Mouse (Mus musculus) embryonic facial prominence, embryonic 12.5 days (tissue): ENCODE results near the gene Ryr3. TPM values are rescaled to one million over a fixed set of nuclear protein-coding genes. Genes with fewer than 3 reads are reported as not detected.

Source experiments
- ATAC-seq: fragments of 200-750 bp; cut with Nextera tagmentation; 2 replicates; pipeline ENCODE4 v1.8.0; 2017; ENCODE audit not compliant: insufficient number of reproducible peaks, insufficient read depth, low FRiP score, low TSS enrichment
- H3K27ac ChIP-seq: fragments of 300-500 bp; sonication (generic); 2 replicates; pipeline ENCODE4 v1.5.1; 2016; ENCODE audit warnings: mild to moderate bottlenecking
- H3K27me3 ChIP-seq: fragments of 300-500 bp; sonication (generic); 2 replicates; pipeline ENCODE4 v1.6.1; 2016; ENCODE audit warnings: mild to moderate bottlenecking, moderate library complexity
- H3K36me3 ChIP-seq: fragments of 300-500 bp; sonication (generic); 2 replicates; pipeline ENCODE4 v1.6.1; 2016; ENCODE audit warnings: mild to moderate bottlenecking
- H3K4me1 ChIP-seq: fragments of 300-500 bp; sonication (generic); 2 replicates; pipeline ENCODE4 v1.6.1; 2016
- H3K4me2 ChIP-seq: fragments of 300-500 bp; sonication (generic); replicated peaks from 2 replicates; pipeline ENCODE4 v1.6.1; 2016; ENCODE audit warnings: mild to moderate bottlenecking, moderate library complexity
- H3K4me3 ChIP-seq: fragments of 300-500 bp; sonication (generic); 2 replicates; pipeline ENCODE4 v1.5.1; 2016; ENCODE audit warnings: mild to moderate bottlenecking
- H3K9ac ChIP-seq: fragments of 300-500 bp; sonication (generic); 2 replicates; pipeline ENCODE4 v1.6.1; 2016; ENCODE audit warnings: mild to moderate bottlenecking, moderate library complexity
- H3K9me3 ChIP-seq: fragments of 300-500 bp; sonication (generic); 2 replicates; pipeline ENCODE4 v1.6.1; 2016; ENCODE audit warnings: mild to moderate bottlenecking, moderate library complexity
- WGBS: fragments of 180-500 bp; shearing (Covaris S2); methylation state at CpG from one replicate; pipeline ENCODE4 v1.1.7; 2016; 5-methylcytosine and 5-hydroxymethylcytosine counted together
- polyA plus RNA-seq: library from polyadenylated mRNA; unstranded; fragments of >200 nt; fragmentation: Nextera tagmentation; extraction: Ambion mirVana; gene quantifications from 2 replicates; pipeline ENCODE4 v1.2.1, GENCODE M21; 2016

Gene Ryr3
- polyA plus RNA-seq, 1 experiment from 2014 or later, result 1.0 TPM

- H3K4me2 ChIP-seq, result no peak overlapping the region
- ATAC-seq, result no peak
- no peak overlapping the region for H3K9ac ChIP-seq
- H3K27ac ChIP-seq, result no peak overlapping the region
- 72% methylated on average over 5 of the region's 5 CpGs for WGBS
- no peak overlapping the region for H3K4me3 ChIP-seq
- no peaks in the 10 kb centered on the region for H3K36me3 ChIP-seq
- no peaks in the 10 kb centered on the region for H3K27me3 ChIP-seq
- no peaks in the 10 kb centered on the region for H3K9me3 ChIP-seq
- H3K4me1 ChIP-seq, result no peaks in the 10 kb centered on the region
Observed at GRCm38 (mm10) chr2:112764274-112764673, 452.6 kb downstream of the Ryr3 start.

- Histone ChIP-seq H3K27me3 (no peaks in the 10 kb centered on the region), H3K9me3 (no peaks in the 10 kb centered on the region), H3K4me1 (no peaks in the 10 kb centered on the region), H3K4me2 (no peak overlapping the region), H3K9ac (no peak overlapping the region), H3K4me3 (no peak overlapping the region), H3K36me3 (no peaks in the 10 kb centered on the region), H3K27ac (no peak overlapping the region)
- ATAC-seq, result no peak
- 91% methylated on average over 2 of the region's 2 CpGs for WGBS
Observed at GRCm38 (mm10) chr2:112762006-112762405, 454.9 kb downstream of the Ryr3 start.

- Histone ChIP-seq H3K9me3 (no peaks in the 10 kb centered on the region), H3K27me3 (no peaks in the 10 kb centered on the region), H3K4me3 (no peak overlapping the region), H3K36me3 (no peaks in the 10 kb centered on the region), H3K4me2 (no peak overlapping the region), H3K9ac (no peak overlapping the region), H3K4me1 (no peaks in the 10 kb centered on the region), H3K27ac (no peak overlapping the region)
- WGBS, result 77% methylated on average over 6 of the region's 6 CpGs
- ATAC-seq, result no peak
Observed at GRCm38 (mm10) chr2:112761196-112761913, 455.5 kb downstream of the Ryr3 start.

GRCm38 (mm10) chr2:112760692-112761091, 456.2 kb downstream of the Ryr3 start:
- Histone ChIP-seq H3K27me3 (no peaks in the 10 kb centered on the region), H3K36me3 (no peaks in the 10 kb centered on the region), H3K9ac (no peak overlapping the region), H3K4me2 (no peak overlapping the region), H3K9me3 (no peaks in the 10 kb centered on the region), H3K4me1 (no peaks in the 10 kb centered on the region), H3K27ac (no peak overlapping the region), H3K4me3 (no peak overlapping the region)
- ATAC-seq, result no peak
- WGBS, result 68% methylated on average over 4 of the region's 4 CpGs

- Histone ChIP-seq H3K4me1 (no peaks in the 10 kb centered on the region), H3K9ac (no peak overlapping the region), H3K36me3 (no peaks in the 10 kb centered on the region), H3K27me3 (no peaks in the 10 kb centered on the region), H3K27ac (no peak overlapping the region), H3K4me2 (no peak overlapping the region), H3K9me3 (no peaks in the 10 kb centered on the region), H3K4me3 (no peak overlapping the region)
- WGBS, result 72% methylated on average over 5 of the region's 5 CpGs
- no peak for ATAC-seq
Observed at GRCm38 (mm10) chr2:112759678-112760077, 457.2 kb downstream of the Ryr3 start.

- no peaks in the 10 kb centered on the region for H3K4me1 ChIP-seq
- no peak overlapping the region for H3K4me2 ChIP-seq
- H3K4me3 ChIP-seq, result no peak overlapping the region
- no peaks in the 10 kb centered on the region for H3K36me3 ChIP-seq
- H3K27me3 ChIP-seq, result no peaks in the 10 kb centered on the region
- H3K9me3 ChIP-seq, result no peaks in the 10 kb centered on the region
- ATAC-seq, result no peak
- no peak overlapping the region for H3K9ac ChIP-seq
- H3K27ac ChIP-seq, result no peak overlapping the region
- 90% methylated on average over 2 of the region's 2 CpGs for WGBS
Observed at GRCm38 (mm10) chr2:112758732-112759131, 458.2 kb downstream of the Ryr3 start.

GRCm38 (mm10) chr2:112753316-112753715, 463.6 kb downstream of the Ryr3 start:
- Histone ChIP-seq H3K27ac (no peak overlapping the region), H3K4me2 (no peak overlapping the region), H3K36me3 (no peaks in the 10 kb centered on the region), H3K4me1 (no peaks in the 10 kb centered on the region), H3K4me3 (no peak overlapping the region), H3K9ac (no peak overlapping the region), H3K9me3 (no peaks in the 10 kb centered on the region), H3K27me3 (no peaks in the 10 kb centered on the region)
- ATAC-seq, result no peak
- WGBS, result 77% methylated on average over 4 of the region's 4 CpGs

- Histone ChIP-seq H3K4me1 (no peaks in the 10 kb centered on the region), H3K4me3 (no peak overlapping the region), H3K9ac (no peak overlapping the region), H3K27me3 (no peaks in the 10 kb centered on the region), H3K36me3 (no peaks in the 10 kb centered on the region), H3K9me3 (no peaks in the 10 kb centered on the region), H3K27ac (no peak overlapping the region), H3K4me2 (no peak overlapping the region)
- 59% methylated on average over 5 of the region's 5 CpGs for WGBS
- ATAC-seq, result no peak
Observed at GRCm38 (mm10) chr2:112751416-112751815, 465.5 kb downstream of the Ryr3 start.

- WGBS, result 79% methylated on average over 1 of the region's 1 CpGs
- H3K36me3 ChIP-seq, result no peaks in the 10 kb centered on the region
- no peaks in the 10 kb centered on the region for H3K9me3 ChIP-seq
- H3K9ac ChIP-seq, result no peak overlapping the region
- no peak for ATAC-seq
- no peaks in the 10 kb centered on the region for H3K4me1 ChIP-seq
- no peaks in the 10 kb centered on the region for H3K27me3 ChIP-seq
- no peak overlapping the region for H3K4me2 ChIP-seq
- H3K4me3 ChIP-seq, result no peak overlapping the region
- no peak overlapping the region for H3K27ac ChIP-seq
Observed at GRCm38 (mm10) chr2:112748532-112748931, 468.4 kb downstream of the Ryr3 start.

- Histone ChIP-seq H3K4me2 (no peak overlapping the region), H3K27ac (no peak overlapping the region), H3K9me3 (no peaks in the 10 kb centered on the region), H3K36me3 (no peaks in the 10 kb centered on the region), H3K4me1 (no peaks in the 10 kb centered on the region), H3K27me3 (no peaks in the 10 kb centered on the region), H3K9ac (no peak overlapping the region), H3K4me3 (no peak overlapping the region)
- WGBS, result 78% methylated on average over 2 of the region's 2 CpGs
- no peak for ATAC-seq
Observed at GRCm38 (mm10) chr2:112732942-112733341, 484.0 kb downstream of the Ryr3 start.

GRCm38 (mm10) chr2:112727842-112728241, 489.1 kb downstream of the Ryr3 start:
- H3K4me1 ChIP-seq, result no peaks in the 10 kb centered on the region
- H3K9ac ChIP-seq, result no peak overlapping the region
- H3K4me3 ChIP-seq, result no peak overlapping the region
- H3K27me3 ChIP-seq, result no peaks in the 10 kb centered on the region
- H3K27ac ChIP-seq, result no peak overlapping the region
- WGBS, result 47% methylated on average over 6 of the region's 6 CpGs
- no peak overlapping the region for H3K4me2 ChIP-seq
- H3K9me3 ChIP-seq, result no peaks in the 10 kb centered on the region
- ATAC-seq, result no peak
- H3K36me3 ChIP-seq, result no peaks in the 10 kb centered on the region

- Histone ChIP-seq H3K9ac (no peak overlapping the region), H3K27me3 (no peaks in the 10 kb centered on the region), H3K36me3 (no peaks in the 10 kb centered on the region), H3K4me2 (no peak overlapping the region), H3K4me3 (no peak overlapping the region), H3K27ac (no peak overlapping the region), H3K9me3 (no peaks in the 10 kb centered on the region), H3K4me1 (no peaks in the 10 kb centered on the region)
- 89% methylated on average over 1 of the region's 1 CpGs for WGBS
- no peak for ATAC-seq
Observed at GRCm38 (mm10) chr2:112721217-112721616, 495.7 kb downstream of the Ryr3 start.
